Mouse (Mus musculus): ENCODE results near the gene Cct5. TPM values are rescaled to one million over a fixed set of nuclear protein-coding genes. Genes with fewer than 3 reads are reported as not detected.
A peak's percentile ranks its signal among the peaks of the same experiment; 100 is the strongest.

The Cct5 gene
- polyA plus RNA-seq, 1 experiment from 2014 or later = 521 TPM

- H3K4me2 ChIP-seq (replicated peaks) = no peak overlapping the region
- peaks cover 3% of the 10 kb centered on the region; the same call in 1 of the 2 replicates for H3K4me1 ChIP-seq (replicated peaks; ENCODE audit: control insufficient read depth, insufficient read depth, low read length)
- H3K27ac ChIP-seq = no peak overlapping the region
- H3K4me3 ChIP-seq (replicated peaks; ENCODE audit: low read length) = no peak overlapping the region
- no peak overlapping the region for H3K9ac ChIP-seq
- no peaks in the 10 kb centered on the region for H3K9me3 ChIP-seq (ENCODE audit: control insufficient read depth, low read length)
- H3K36me3 ChIP-seq (replicated peaks; ENCODE audit: control insufficient read depth, insufficient read depth) = no peaks in the 10 kb centered on the region
- WGBS = 83% methylated on average over 6 of the region's 6 CpGs
- no peak for ATAC-seq (ENCODE audit: low FRiP score)
- no peak for DNase-seq (ENCODE audit: low spot score)
- no peaks in the 10 kb centered on the region for H3K27me3 ChIP-seq (ENCODE audit: control insufficient read depth, insufficient read depth, low read length)
Measured at GRCm38 (mm10) chr15:31606821-31607220, 5.2 kb upstream of the Cct5 start.

- H3K9ac ChIP-seq = peak overlapping the region; percentile 89
- DNase-seq (ENCODE audit: low spot score) = no peak
- 86% methylated on average over 13 of the region's 13 CpGs for WGBS
- H3K4me1 ChIP-seq (replicated peaks; ENCODE audit: control insufficient read depth, insufficient read depth, low read length) = peaks cover 22% of the 10 kb centered on the region
- H3K27me3 ChIP-seq (ENCODE audit: control insufficient read depth, insufficient read depth, low read length) = no peaks in the 10 kb centered on the region
- no peaks in the 10 kb centered on the region for H3K9me3 ChIP-seq (ENCODE audit: control insufficient read depth, low read length)
- H3K36me3 ChIP-seq (replicated peaks; ENCODE audit: control insufficient read depth, insufficient read depth) = no peaks in the 10 kb centered on the region
- peak overlapping the region; percentile 93 for H3K27ac ChIP-seq
- H3K4me2 ChIP-seq (replicated peaks) = peak overlapping the region; percentile 74
- no peak for ATAC-seq (ENCODE audit: low FRiP score)
- H3K4me3 ChIP-seq (replicated peaks; ENCODE audit: low read length) = peak overlapping the region; percentile 75
Measured at GRCm38 (mm10) chr15:31603113-31603512, 1.5 kb upstream of the Cct5 start.

- no peaks in the 10 kb centered on the region for H3K27me3 ChIP-seq (ENCODE audit: control insufficient read depth, insufficient read depth, low read length)
- DNase-seq (ENCODE audit: low spot score) (peak; percentile 80), ATAC-seq (ENCODE audit: low FRiP score) (peak; percentile 81)
- WGBS = 7% methylated on average over 15 of the region's 15 CpGs
- peak overlapping the region; percentile 75 for H3K4me3 ChIP-seq (replicated peaks; ENCODE audit: low read length)
- H3K9ac ChIP-seq = peak overlapping the region; percentile 89
- H3K36me3 ChIP-seq (replicated peaks; ENCODE audit: control insufficient read depth, insufficient read depth) = peaks cover 6% of the 10 kb centered on the region
- peak overlapping the region; percentile 74 for H3K4me2 ChIP-seq (replicated peaks)
- H3K27ac ChIP-seq = peak overlapping the region; percentile 93
- peaks cover 22% of the 10 kb centered on the region for H3K4me1 ChIP-seq (replicated peaks; ENCODE audit: control insufficient read depth, insufficient read depth, low read length)
- no peaks in the 10 kb centered on the region for H3K9me3 ChIP-seq (ENCODE audit: control insufficient read depth, low read length)
Measured at GRCm38 (mm10) chr15:31602426-31602825, 822 bp upstream of the Cct5 start.

- Histone ChIP-seq H3K27ac (peak overlapping the region; percentile 93), H3K9me3 (ENCODE audit: control insufficient read depth, low read length) (no peaks in the 10 kb centered on the region), H3K4me1 (replicated peaks; ENCODE audit: control insufficient read depth, insufficient read depth, low read length) (peaks cover 22% of the 10 kb centered on the region), H3K27me3 (ENCODE audit: control insufficient read depth, insufficient read depth, low read length) (no peaks in the 10 kb centered on the region), H3K4me2 (replicated peaks) (peak overlapping the region; percentile 75), H3K4me3 (replicated peaks; ENCODE audit: low read length) (peak overlapping the region; percentile 75), H3K9ac (peak overlapping the region; percentile 89), H3K36me3 (replicated peaks; ENCODE audit: control insufficient read depth, insufficient read depth) (peaks cover 17% of the 10 kb centered on the region)
- WGBS = under 1% methylated on average over 33 of the region's 33 CpGs
- no peak for DNase-seq (ENCODE audit: low spot score)
- ATAC-seq (ENCODE audit: low FRiP score) = peak; percentile 82
Measured at GRCm38 (mm10) chr15:31601279-31601645, 342 bp downstream of the Cct5 start.

- no peaks in the 10 kb centered on the region for H3K27me3 ChIP-seq (ENCODE audit: control insufficient read depth, insufficient read depth, low read length)
- WGBS = 77% methylated on average over 4 of the region's 4 CpGs
- peaks cover 31% of the 10 kb centered on the region for H3K36me3 ChIP-seq (replicated peaks; ENCODE audit: control insufficient read depth, insufficient read depth)
- H3K4me1 ChIP-seq (replicated peaks; ENCODE audit: control insufficient read depth, insufficient read depth, low read length) = peaks cover 22% of the 10 kb centered on the region
- H3K9me3 ChIP-seq (ENCODE audit: control insufficient read depth, low read length) = no peaks in the 10 kb centered on the region
- peak overlapping the region; percentile 75; the same call in 1 of the 2 replicates for H3K4me3 ChIP-seq (replicated peaks; ENCODE audit: low read length)
- H3K4me2 ChIP-seq (replicated peaks) = peak overlapping the region; percentile 75
- no peak overlapping the region; the same call in 1 of the 2 replicates for H3K9ac ChIP-seq
- ATAC-seq (ENCODE audit: low FRiP score) = no peak
- no peak for DNase-seq (ENCODE audit: low spot score)
- H3K27ac ChIP-seq = no peak overlapping the region
Measured at GRCm38 (mm10) chr15:31599834-31600233, 1.8 kb downstream of the Cct5 start.

GRCm38 (mm10) chr15:31595651-31596050, 6.0 kb downstream of the Cct5 start:
- ATAC-seq (ENCODE audit: low FRiP score) = no peak
- no peak overlapping the region for H3K9ac ChIP-seq
- no peak overlapping the region for H3K4me3 ChIP-seq (replicated peaks; ENCODE audit: low read length)
- peaks cover 72% of the 10 kb centered on the region for H3K36me3 ChIP-seq (replicated peaks; ENCODE audit: control insufficient read depth, insufficient read depth)
- peaks cover 18% of the 10 kb centered on the region for H3K4me1 ChIP-seq (replicated peaks; ENCODE audit: control insufficient read depth, insufficient read depth, low read length)
- H3K27me3 ChIP-seq (ENCODE audit: control insufficient read depth, insufficient read depth, low read length) = no peaks in the 10 kb centered on the region
- no peak overlapping the region for H3K27ac ChIP-seq
- 91% methylated on average over 7 of the region's 7 CpGs for WGBS
- no peaks in the 10 kb centered on the region for H3K9me3 ChIP-seq (ENCODE audit: control insufficient read depth, low read length)
- no peak overlapping the region for H3K4me2 ChIP-seq (replicated peaks)
- no peak for DNase-seq (ENCODE audit: low spot score)

GRCm38 (mm10) chr15:31594260-31594659, 7.3 kb downstream of the Cct5 start:
- Histone ChIP-seq H3K27ac (no peak overlapping the region), H3K9ac (no peak overlapping the region), H3K4me2 (replicated peaks) (no peak overlapping the region), H3K36me3 (replicated peaks; ENCODE audit: control insufficient read depth, insufficient read depth) (peaks cover 86% of the 10 kb centered on the region), H3K9me3 (ENCODE audit: control insufficient read depth, low read length) (no peaks in the 10 kb centered on the region), H3K4me1 (replicated peaks; ENCODE audit: control insufficient read depth, insufficient read depth, low read length) (peaks cover 5% of the 10 kb centered on the region), H3K4me3 (replicated peaks; ENCODE audit: low read length) (no peak overlapping the region), H3K27me3 (ENCODE audit: control insufficient read depth, insufficient read depth, low read length) (no peaks in the 10 kb centered on the region)
- no peak for ATAC-seq (ENCODE audit: low FRiP score)
- WGBS = 92% methylated on average over 14 of the region's 14 CpGs
- DNase-seq (ENCODE audit: low spot score) = no peak

GRCm38 (mm10) chr15:31592531-31592930, 9.1 kb downstream of the Cct5 start:
- Histone ChIP-seq H3K4me3 (replicated peaks; ENCODE audit: low read length) (no peak overlapping the region), H3K4me1 (replicated peaks; ENCODE audit: control insufficient read depth, insufficient read depth, low read length) (no peaks in the 10 kb centered on the region), H3K9me3 (ENCODE audit: control insufficient read depth, low read length) (no peaks in the 10 kb centered on the region), H3K27ac (no peak overlapping the region), H3K27me3 (ENCODE audit: control insufficient read depth, insufficient read depth, low read length) (no peaks in the 10 kb centered on the region), H3K9ac (no peak overlapping the region), H3K36me3 (replicated peaks; ENCODE audit: control insufficient read depth, insufficient read depth) (peaks cover 86% of the 10 kb centered on the region), H3K4me2 (replicated peaks) (no peak overlapping the region)
- no peak for ATAC-seq (ENCODE audit: low FRiP score)
- WGBS = 89% methylated on average over 8 of the region's 8 CpGs
- no peak for DNase-seq (ENCODE audit: low spot score)

GRCm38 (mm10) chr15:31590176-31590575, 11.4 kb downstream of the Cct5 start:
- Histone ChIP-seq H3K9me3 (ENCODE audit: control insufficient read depth, low read length) (no peaks in the 10 kb centered on the region), H3K9ac (no peak overlapping the region), H3K36me3 (replicated peaks; ENCODE audit: control insufficient read depth, insufficient read depth) (peaks cover 64% of the 10 kb centered on the region)

More at GRCm38 (mm10) chr15:31590176-31590575, 11.4 kb downstream of the Cct5 start:
- Histone ChIP-seq H3K27me3 (ENCODE audit: control insufficient read depth, insufficient read depth, low read length) (no peaks in the 10 kb centered on the region), H3K4me2 (replicated peaks) (no peak overlapping the region), H3K4me3 (replicated peaks; ENCODE audit: low read length) (no peak overlapping the region), H3K4me1 (replicated peaks; ENCODE audit: control insufficient read depth, insufficient read depth, low read length) (no peaks in the 10 kb centered on the region), H3K27ac (no peak overlapping the region)
- ATAC-seq (ENCODE audit: low FRiP score) (no peak), DNase-seq (ENCODE audit: low spot score) (no peak)
- WGBS = 93% methylated on average over 5 of the region's 5 CpGs
